Mouse (Mus musculus) embryonic facial prominence, embryonic 11.5 days (tissue): ENCODE measurements around the gene Stard13. TPM values are rescaled to one million over a fixed set of nuclear protein-coding genes. Genes with fewer than 3 reads are reported as not detected.

ENCODE experiments used
- ATAC-seq: fragments of 200-750 bp; cut with Nextera tagmentation; replicated peaks from 2 replicates; pipeline ENCODE4 v1.8.0; 2017; ENCODE audit warnings: low read depth; ENCODE audit not compliant: insufficient number of reproducible peaks, low FRiP score, low TSS enrichment
- DNase-seq: peaks from one replicate; pipeline ENCODE4 v3.0.0-alpha.2; 2015; ENCODE audit warnings: low spot score
- H3K27ac ChIP-seq: fragments of 300-500 bp; sonication (generic); replicated peaks from 2 replicates; pipeline ENCODE4 v1.5.1; 2014; ENCODE audit warnings: mild to moderate bottlenecking, low read depth, low read length, control low read depth
- H3K27me3 ChIP-seq: fragments of 300-500 bp; sonication (generic); 2 replicates; pipeline ENCODE4 v1.6.1; 2014; ENCODE audit warnings: mild to moderate bottlenecking, low read length, moderate library complexity, mixed read lengths; ENCODE audit not compliant: control insufficient read depth, insufficient read depth
- H3K36me3 ChIP-seq: fragments of 300-500 bp; sonication (generic); replicated peaks from 2 replicates; pipeline ENCODE4 v1.6.1; 2014; ENCODE audit warnings: low read depth, mild to moderate bottlenecking, low read length, moderate library complexity, mixed read lengths; ENCODE audit not compliant: control insufficient read depth, insufficient read depth
- H3K4me1 ChIP-seq: fragments of 300-500 bp; sonication (generic); 2 replicates; pipeline ENCODE4 v1.6.1; 2014; ENCODE audit warnings: low read length, mixed read lengths; ENCODE audit not compliant: control insufficient read depth, insufficient read depth
- H3K4me2 ChIP-seq: fragments of 300-500 bp; sonication (generic); 2 replicates; pipeline ENCODE4 v1.6.1; 2014; ENCODE audit warnings: low read depth, mild to moderate bottlenecking, control low read depth, low read length, moderate library complexity
- H3K4me3 ChIP-seq: fragments of 300-500 bp; sonication (generic); 2 replicates; pipeline ENCODE4 v1.5.1; 2014; ENCODE audit warnings: low read depth, low read length, control low read depth
- H3K9ac ChIP-seq: fragments of 300-500 bp; sonication (generic); replicated peaks from 2 replicates; pipeline ENCODE4 v1.6.1; 2014; ENCODE audit warnings: mild to moderate bottlenecking, control low read depth, low read length
- H3K9me3 ChIP-seq: fragments of 300-500 bp; sonication (generic); replicated peaks from 2 replicates; pipeline ENCODE4 v1.6.1; 2016; ENCODE audit warnings: mild to moderate bottlenecking, low read length, inconsistent platforms, mixed read lengths; ENCODE audit not compliant: control insufficient read depth
- WGBS: fragments of 180-500 bp; shearing (Covaris S2); extraction: QIAGEN DNeasy Blood & Tissue Kit; methylation state at CpG from one replicate; pipeline ENCODE4 v1.1.7; 2014; 5-methylcytosine and 5-hydroxymethylcytosine counted together
- polyA plus RNA-seq: library from polyadenylated mRNA; unstranded; fragments of >200 nt; fragmentation: Nextera tagmentation; extraction: Ambion mirVana; gene quantifications from 2 replicates; pipeline ENCODE4 v1.2.1, GENCODE M21; 2014

Stard13 gene
- polyA plus RNA-seq, 1 experiment from 2014 or later = 3.4 TPM

GRCm38 (mm10) chr5:151111080-151111871 is 122.4 kb downstream of the Stard13 start:
- 84% methylated on average over 7 of the region's 7 CpGs for WGBS
- H3K9ac ChIP-seq = no peak overlapping the region
- no peaks in the 10 kb centered on the region for H3K9me3 ChIP-seq
- H3K4me1 ChIP-seq = no peaks in the 10 kb centered on the region; the same call in 1 of the 2 replicates
- no peak overlapping the region for H3K4me2 ChIP-seq
- no peaks in the 10 kb centered on the region for H3K36me3 ChIP-seq
- H3K27ac ChIP-seq = no peak overlapping the region
- ATAC-seq (no peak), DNase-seq (no peak)
- H3K27me3 ChIP-seq = no peaks in the 10 kb centered on the region
- no peak overlapping the region for H3K4me3 ChIP-seq

GRCm38 (mm10) chr5:151110461-151110908 is 123.2 kb downstream of the Stard13 start:
- Histone ChIP-seq H3K27me3 (no peaks in the 10 kb centered on the region), H3K27ac (no peak overlapping the region), H3K9ac (no peak overlapping the region), H3K4me3 (no peak overlapping the region), H3K4me2 (no peak overlapping the region), H3K36me3 (no peaks in the 10 kb centered on the region), H3K4me1 (no peaks in the 10 kb centered on the region; the same call in 1 of the 2 replicates), H3K9me3 (no peaks in the 10 kb centered on the region)
- 35% methylated on average over 6 of the region's 6 CpGs for WGBS
- DNase-seq = no peak
- ATAC-seq = no peak

- H3K27me3 ChIP-seq = no peaks in the 10 kb centered on the region
- H3K4me2 ChIP-seq = no peak overlapping the region
- H3K36me3 ChIP-seq = no peaks in the 10 kb centered on the region
- H3K27ac ChIP-seq = no peak overlapping the region
- ATAC-seq = no peak
- H3K9ac ChIP-seq = no peak overlapping the region
- H3K4me1 ChIP-seq = no peaks in the 10 kb centered on the region; the same call in 1 of the 2 replicates
- H3K4me3 ChIP-seq = no peak overlapping the region
- H3K9me3 ChIP-seq = no peaks in the 10 kb centered on the region
- WGBS = 69% methylated on average over 2 of the region's 2 CpGs
- no peak for DNase-seq
These were observed 123.8 kb downstream of the Stard13 start for GRCm38 (mm10) chr5:151109822-151110221.

GRCm38 (mm10) chr5:151108955-151109354 is 124.7 kb downstream of the Stard13 start:
- H3K9me3 ChIP-seq = no peaks in the 10 kb centered on the region
- H3K4me2 ChIP-seq = no peak overlapping the region
- no peak overlapping the region for H3K4me3 ChIP-seq
- WGBS = 80% methylated on average over 7 of the region's 7 CpGs
- DNase-seq (no peak), ATAC-seq (no peak)
- no peaks in the 10 kb centered on the region; the same call in 1 of the 2 replicates for H3K4me1 ChIP-seq
- H3K27me3 ChIP-seq = no peaks in the 10 kb centered on the region
- no peak overlapping the region for H3K27ac ChIP-seq
- no peaks in the 10 kb centered on the region for H3K36me3 ChIP-seq
- H3K9ac ChIP-seq = no peak overlapping the region

GRCm38 (mm10) chr5:151108291-151108897 is 125.2 kb downstream of the Stard13 start:
- no peaks in the 10 kb centered on the region; the same call in 1 of the 2 replicates for H3K4me1 ChIP-seq
- H3K36me3 ChIP-seq = no peaks in the 10 kb centered on the region
- DNase-seq = no peak
- no peak overlapping the region for H3K9ac ChIP-seq
- WGBS = 63% methylated on average over 19 of the region's 19 CpGs
- no peaks in the 10 kb centered on the region for H3K27me3 ChIP-seq
- no peaks in the 10 kb centered on the region for H3K9me3 ChIP-seq
- H3K27ac ChIP-seq = no peak overlapping the region
- ATAC-seq = no peak
- no peak overlapping the region for H3K4me3 ChIP-seq
- H3K4me2 ChIP-seq = no peak overlapping the region

GRCm38 (mm10) chr5:151106841-151107240 is 126.8 kb downstream of the Stard13 start:
- DNase-seq = no peak
- no peak overlapping the region for H3K4me2 ChIP-seq
- WGBS = 93% methylated on average over 3 of the region's 3 CpGs
- H3K4me3 ChIP-seq = no peak overlapping the region
- no peaks in the 10 kb centered on the region; the same call in 1 of the 2 replicates for H3K4me1 ChIP-seq
- no peaks in the 10 kb centered on the region for H3K27me3 ChIP-seq
- H3K27ac ChIP-seq = no peak overlapping the region
- ATAC-seq = no peak
- no peak overlapping the region for H3K9ac ChIP-seq
- H3K36me3 ChIP-seq = no peaks in the 10 kb centered on the region
- no peaks in the 10 kb centered on the region for H3K9me3 ChIP-seq

- H3K4me2 ChIP-seq = no peak overlapping the region
- H3K4me3 ChIP-seq = no peak overlapping the region
- 75% methylated on average over 10 of the region's 10 CpGs for WGBS
- ATAC-seq (no peak), DNase-seq (no peak)
- H3K27me3 ChIP-seq = no peaks in the 10 kb centered on the region
- H3K4me1 ChIP-seq = no peaks in the 10 kb centered on the region; the same call in 1 of the 2 replicates
- H3K9me3 ChIP-seq = no peaks in the 10 kb centered on the region
- H3K36me3 ChIP-seq = no peaks in the 10 kb centered on the region
- no peak overlapping the region for H3K27ac ChIP-seq
- no peak overlapping the region for H3K9ac ChIP-seq
These were observed 128.3 kb downstream of the Stard13 start for GRCm38 (mm10) chr5:151105054-151105971.
